ENCODE assay signal across 13 mouse cellular contexts in the genomic region with DNA sequence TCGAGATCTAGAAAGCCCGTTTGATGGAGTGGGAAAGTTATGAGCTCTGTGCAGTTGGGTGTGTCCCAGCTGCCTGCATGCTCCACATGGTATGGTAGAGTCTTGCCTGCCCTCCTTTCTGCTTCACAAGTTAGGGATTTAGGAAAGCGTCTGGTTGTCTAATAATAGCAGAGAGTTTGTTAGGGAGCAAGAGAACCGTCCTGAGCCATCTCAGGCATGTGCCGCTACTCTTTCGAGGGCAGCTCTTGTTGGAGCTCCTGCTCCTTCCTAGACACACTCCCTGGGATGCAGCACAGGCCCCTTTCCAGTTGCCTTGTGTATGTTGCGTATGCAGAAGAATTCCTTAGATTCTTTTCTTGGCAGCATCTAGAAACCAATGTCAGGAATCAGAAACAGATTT.
DNase-seq lines count a peak whose midpoint lies in the region; ATAC-seq and TF ChIP-seq lines count a peak whose summit lies in the region.
"Had no signal": no experiment of that assay in that cellular context is flagged by ENCODE, and none has a peak within 500 bp of the region (broad histone marks: within the 10 kb centered on the region; RNA-seq: fewer than 3 reads in every experiment).

No protein-coding gene starts in this region.

- 0 out of 2 replicates have a peak overlapping the region, but pooled peaks have one; percentile 1 for H3K4me2 ChIP-seq in heart, embryonic 11.5 days
- H3K4me2 ChIP-seq in embryonic facial prominence, embryonic 13.5 days: peak overlapping the region; percentile 12
- H3K4me2 ChIP-seq in stomach, embryonic 14.5 days (replicated peaks; ENCODE audit: low read depth, low read length): no peak overlapping the region

- intact Hi-C loops in heart, postnatal 10 days (cut with DNase I): no loop called here

- H3K27ac ChIP-seq in heart, embryonic 11.5 days (ENCODE audit: low read depth, low read length): peak overlapping the region; percentile 31
- H3K27ac ChIP-seq in layer of hippocampus, adult 2 months: peak overlapping the region; percentile 84
- peak overlapping the region; percentile 90 for H3K27ac ChIP-seq in embryonic facial prominence, embryonic 13.5 days
- peak overlapping the region; percentile 72; the same call in 1 of the 2 replicates for H3K27ac ChIP-seq in stomach, embryonic 14.5 days (ENCODE audit: low read length)

- no peak overlapping the region for H3K9ac ChIP-seq in heart, embryonic 11.5 days (ENCODE audit: low read depth, low read length)
- 0 out of 2 replicates have a peak overlapping the region, but pooled peaks have one; percentile 3 for H3K9ac ChIP-seq in embryonic facial prominence, embryonic 13.5 days
- H3K9ac ChIP-seq in stomach, embryonic 14.5 days (replicated peaks; ENCODE audit: low read depth, low read length): no peak overlapping the region

- peaks cover 28% of the 10 kb centered on the region for H3K4me1 ChIP-seq in heart, embryonic 11.5 days (ENCODE audit: control insufficient read depth, insufficient read depth, low read length)
- H3K4me1 ChIP-seq in embryonic facial prominence, embryonic 13.5 days: peaks cover 46% of the 10 kb centered on the region
- peaks cover 23% of the 10 kb centered on the region for H3K4me1 ChIP-seq in stomach, embryonic 14.5 days (ENCODE audit: control insufficient read depth, insufficient read depth, low read length)

- TF ChIP-seq CTCF in layer of hippocampus, adult 2 months (conservative IDR thresholded peaks at IDR 0.05): no peak

- no peaks in the 10 kb centered on the region for H3K36me3 ChIP-seq in heart, embryonic 11.5 days (ENCODE audit: control insufficient read depth, insufficient read depth, low read length)
- H3K36me3 ChIP-seq in embryonic facial prominence, embryonic 13.5 days: no peaks in the 10 kb centered on the region
- H3K36me3 ChIP-seq in stomach, embryonic 14.5 days (ENCODE audit: control insufficient read depth, insufficient read depth, low read length): no peaks in the 10 kb centered on the region

- H3K27me3 ChIP-seq in heart, embryonic 11.5 days (ENCODE audit: control insufficient read depth, insufficient read depth, low read length): no peaks in the 10 kb centered on the region
- no peaks in the 10 kb centered on the region for H3K27me3 ChIP-seq in embryonic facial prominence, embryonic 13.5 days
- no peaks in the 10 kb centered on the region for H3K27me3 ChIP-seq in stomach, embryonic 14.5 days (ENCODE audit: control insufficient read depth, insufficient read depth, low read length)

- no peak for DNase-seq in heart, postnatal 10 days
- no peak for DNase-seq in layer of hippocampus, adult 2 months (ENCODE audit: low spot score in 2 of 2)
- DNase-seq in layer of hippocampus, adult 8-10 months (ENCODE audit: low spot score in 2 of 2): no peak
- DNase-seq in adrenal gland, postnatal 10 days: no peak
- DNase-seq in embryo, embryonic 10.5 days (ENCODE audit: low spot score): no peak
- DNase-seq: cerebellum, adult 9-10 months; heart, postnatal 14 days; liver had no signal

- no peak for ATAC-seq in heart, embryonic 11.5 days (replicated peaks; ENCODE audit: insufficient number of reproducible peaks, low FRiP score, low TSS enrichment)
- peak; percentile 10; the same call in 1 of the 2 replicates for ATAC-seq in embryonic facial prominence, embryonic 13.5 days (ENCODE audit: insufficient number of reproducible peaks, insufficient read depth, low FRiP score, low TSS enrichment, low read depth)
- ATAC-seq in stomach, embryonic 14.5 days (ENCODE audit: insufficient number of reproducible peaks, insufficient read depth, low FRiP score, low read depth): no peak; the same call in 1 of the 2 replicates

- 33% methylated on average over 7 of the region's 7 CpGs for WGBS in heart, embryonic 11.5 days (ENCODE audit: insufficient replicate concordance)
- WGBS in embryonic facial prominence, embryonic 13.5 days: 21% methylated on average over 7 of the region's 7 CpGs
- WGBS in stomach, embryonic 14.5 days: 32% methylated on average over 7 of the region's 7 CpGs

- no peaks in the 10 kb centered on the region for H3K9me3 ChIP-seq in heart, embryonic 11.5 days (replicated peaks; ENCODE audit: control insufficient read depth, low read length)
- H3K9me3 ChIP-seq in embryonic facial prominence, embryonic 13.5 days: no peaks in the 10 kb centered on the region
- H3K9me3 ChIP-seq in stomach, embryonic 14.5 days (ENCODE audit: control insufficient read depth, low read depth, low read length): no peaks in the 10 kb centered on the region
- H3K9me3 ChIP-seq: megakaryocyte, embryonic 14.5 days had no signal

- no peak overlapping the region for H3K4me3 ChIP-seq in heart, embryonic 11.5 days (ENCODE audit: low read depth, low read length)
- H3K4me3 ChIP-seq in layer of hippocampus, adult 2 months: no peak overlapping the region
- no peak overlapping the region for H3K4me3 ChIP-seq in embryonic facial prominence, embryonic 13.5 days
- H3K4me3 ChIP-seq in stomach, embryonic 14.5 days (ENCODE audit: low read depth, low read length): no peak overlapping the region
- H3K4me3 ChIP-seq: megakaryocyte, embryonic 14.5 days; myocyte had no signal

Comparison
In these comparisons a context has a peak if more than half of its experiments do, and no peak if none do; other contexts are left out.
1. H3K27ac ChIP-seq: peak in every context shown above with its lines; median percentile 90 in embryonic facial prominence, embryonic 13.5 days; 84 in layer of hippocampus, adult 2 months; 72 in stomach, embryonic 14.5 days; 31 in heart, embryonic 11.5 days.